Mouse (Mus musculus): ENCODE data around the gene Gm7298.
"Not testable (repeated sequence)": the region's sequence is repeated elsewhere in the genome, so short reads cannot be mapped to it uniquely, and the experiment has no call there.

Gene Gm7298

GRCm38 (mm10) chr6:121732632-121733031 is at the start of gene Gm7298:
Gene Gm7298, plus strand, starts transcription at chr6:121732932.
- no peak for DNase-seq (ENCODE audit: extremely low read depth, low read depth)

- no peak for DNase-seq (ENCODE audit: extremely low read depth, low read depth)
Observed at GRCm38 (mm10) chr6:121828034-121828433, 95.3 kb downstream of the Gm7298 start.

GRCm38 (mm10) chr6:121836361-121836760 is 103.6 kb downstream of the Gm7298 start:
- DNase-seq (ENCODE audit: extremely low read depth, low read depth) = no peak

- not testable (repeated sequence) for DNase-seq (ENCODE audit: extremely low read depth, low read depth)
Observed at GRCm38 (mm10) chr6:121838271-121838670, 105.5 kb downstream of the Gm7298 start, which contains the start of gene Mug1. Gene Mug1, plus strand, starts transcription at chr6:121838541.

All from MEL-GATA-1-ER (cell line).